Mouse (Mus musculus) liver, embryonic 15.5 days (tissue): Measurements from ENCODE around the gene Clip2. TPM values are rescaled to one million over a fixed set of nuclear protein-coding genes. Genes with fewer than 3 reads are reported as not detected.
"Not testable (repeated sequence)": the region's sequence is repeated elsewhere in the genome, so short reads cannot be mapped to it uniquely, and the experiment has no call there.

Experiments used
- ATAC-seq: fragments of 200-750 bp; cut with Nextera tagmentation; 2 replicates; pipeline ENCODE4 v1.8.0; 2017; ENCODE audit warnings: moderate number of reproducible peaks, mild to moderate bottlenecking, moderate library complexity; ENCODE audit not compliant: insufficient read depth
- H3K27ac ChIP-seq: fragments of 300-500 bp; sonication (generic); replicated peaks from 2 replicates; pipeline ENCODE4 v1.5.1; 2015; ENCODE audit warnings: mild to moderate bottlenecking, inconsistent platforms
- H3K27me3 ChIP-seq: fragments of 300-500 bp; sonication (generic); 2 replicates; pipeline ENCODE4 v1.6.1; 2015; ENCODE audit warnings: mild to moderate bottlenecking, inconsistent platforms
- H3K36me3 ChIP-seq: fragments of 300-500 bp; sonication (generic); replicated peaks from 2 replicates; pipeline ENCODE4 v1.6.1; 2015; ENCODE audit warnings: moderate library complexity, mild to moderate bottlenecking, inconsistent platforms
- H3K4me1 ChIP-seq: fragments of 300-500 bp; sonication (generic); replicated peaks from 2 replicates; pipeline ENCODE4 v1.6.1; 2015; ENCODE audit warnings: inconsistent platforms
- H3K4me2 ChIP-seq: fragments of 300-500 bp; sonication (generic); 2 replicates; pipeline ENCODE4 v1.6.1; 2015; ENCODE audit warnings: moderate library complexity, mild to moderate bottlenecking, inconsistent platforms
- H3K4me3 ChIP-seq: fragments of 300-500 bp; sonication (generic); replicated peaks from 2 replicates; pipeline ENCODE4 v1.5.1; 2015; ENCODE audit warnings: mild to moderate bottlenecking, inconsistent platforms
- H3K9ac ChIP-seq: fragments of 300-500 bp; sonication (generic); 2 replicates; pipeline ENCODE4 v1.6.1; 2015; ENCODE audit warnings: moderate library complexity, mild to moderate bottlenecking, inconsistent platforms
- H3K9me3 ChIP-seq: fragments of 300-500 bp; sonication (generic); replicated peaks from 2 replicates; pipeline ENCODE4 v1.6.1; 2016; ENCODE audit warnings: inconsistent platforms
- WGBS: fragments of 180-500 bp; shearing (Covaris S2); methylation state at CpG from one replicate; pipeline ENCODE4 v1.1.7; 2015; ENCODE audit warnings: mixed read lengths; ENCODE audit not compliant: insufficient replicate concordance; 5-methylcytosine and 5-hydroxymethylcytosine counted together
- polyA plus RNA-seq: library from polyadenylated mRNA; unstranded; fragments of >200 nt; fragmentation: Nextera tagmentation; extraction: Ambion mirVana; gene quantifications from 2 replicates; pipeline ENCODE4 v1.2.1, GENCODE M21; 2015

Gene Clip2
- polyA plus RNA-seq, 1 experiment from 2014 or later = 0.46 TPM

DNA sequence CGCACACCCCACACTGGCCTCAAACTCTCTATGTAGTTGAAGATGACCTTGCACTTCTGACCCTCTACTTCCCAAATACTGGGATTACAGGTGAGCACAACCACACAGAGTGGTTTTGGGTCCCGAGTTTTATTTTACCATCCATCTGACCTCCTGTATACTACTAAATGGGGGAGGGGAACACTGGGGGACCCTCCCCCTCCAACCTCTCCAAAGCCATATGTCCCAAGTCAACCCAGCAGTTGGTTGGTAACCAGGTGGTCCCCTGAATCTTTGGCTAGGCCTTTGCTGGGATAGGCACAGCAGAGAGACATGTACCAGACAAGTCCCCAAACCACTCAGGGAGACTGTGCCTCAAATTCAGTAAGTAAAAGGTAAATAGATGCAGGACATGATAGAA lies 94.9 kb downstream of the Clip2 start:
- peaks cover 36% of the 10 kb centered on the region for H3K4me1 ChIP-seq
- H3K27ac ChIP-seq = no peak overlapping the region
- no peaks in the 10 kb centered on the region for H3K27me3 ChIP-seq
- no peak overlapping the region for H3K9ac ChIP-seq
- ATAC-seq = no peak
- WGBS = 69% methylated on average over 2 of the region's 2 CpGs
- H3K4me2 ChIP-seq = no peak overlapping the region
- no peaks in the 10 kb centered on the region for H3K9me3 ChIP-seq
- H3K4me3 ChIP-seq = no peak overlapping the region
- H3K36me3 ChIP-seq = no peaks in the 10 kb centered on the region

DNA sequence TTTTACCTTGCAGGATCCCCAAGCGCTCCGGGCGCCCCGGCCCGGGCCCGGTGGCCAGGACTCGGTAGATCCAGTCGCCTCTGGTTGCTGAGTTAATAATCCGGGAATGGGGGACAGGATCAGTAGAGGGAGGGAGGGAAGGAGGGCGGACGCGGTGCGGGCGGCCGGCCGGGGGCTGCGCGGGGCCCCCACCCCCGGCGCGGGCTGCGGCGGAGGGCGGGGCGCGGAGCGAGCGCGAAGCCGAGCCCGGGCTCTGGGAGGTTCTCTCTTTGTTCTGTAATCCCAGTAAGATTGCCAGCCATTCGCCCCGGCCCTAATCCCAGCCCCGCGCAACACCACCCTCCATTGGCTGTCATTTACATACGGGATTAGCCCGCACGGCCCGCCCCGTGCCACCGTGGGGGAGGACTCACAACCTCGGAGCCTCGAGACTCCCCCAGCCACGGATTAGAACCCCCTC lies 95.7 kb downstream of the Clip2 start, which contains the start of gene Gtf2ird1:
Gene Gtf2ird1, minus strand, starts transcription at position 214 of the 460 bp plus-strand sequence.
- H3K4me1 ChIP-seq = peaks cover 36% of the 10 kb centered on the region
- 2% methylated on average over 43 of the region's 44 CpGs for WGBS
- 0 out of 2 replicates have a peak, but pooled peaks cover 5% of the 10 kb centered on the region for H3K36me3 ChIP-seq
- peak within 1 kb of the TSS; percentile 70 for H3K4me3 ChIP-seq
- peak; percentile 78 for ATAC-seq
- H3K27me3 ChIP-seq = no peaks in the 10 kb centered on the region
- H3K4me2 ChIP-seq = peak within 1 kb of the TSS; percentile 89
- H3K27ac ChIP-seq = peak within 1 kb of the TSS; percentile 67
- H3K9ac ChIP-seq = peak within 1 kb of the TSS; percentile 69
- H3K9me3 ChIP-seq = no peaks in the 10 kb centered on the region

DNA sequence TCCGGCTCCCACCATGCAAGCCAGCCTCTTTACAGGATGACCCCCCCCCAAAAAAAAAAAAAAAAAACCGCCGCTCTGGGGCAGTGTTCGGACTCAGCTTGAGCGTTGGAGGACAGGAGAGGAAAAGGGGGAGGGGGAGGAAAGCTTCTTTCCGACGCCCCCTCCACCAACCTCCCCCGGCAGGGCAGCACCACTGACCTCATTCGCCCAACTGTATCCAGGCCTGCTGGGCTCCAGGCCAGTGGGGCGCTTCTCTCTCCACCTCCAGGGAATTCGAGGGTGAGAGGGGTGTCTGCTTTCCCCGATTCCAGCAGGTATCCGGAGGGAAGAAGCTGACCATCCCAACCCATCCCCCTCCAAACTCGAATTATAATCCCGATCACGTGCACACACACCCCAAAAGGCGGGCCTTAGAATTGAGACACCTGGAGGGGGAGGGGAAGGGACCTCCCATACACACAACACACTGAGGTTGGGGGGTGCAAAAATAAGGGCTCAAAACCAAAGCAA lies 96.3 kb downstream of the Clip2 start:
- under 1% methylated on average over 17 of the region's 17 CpGs for WGBS
- ATAC-seq = peak; percentile 65
- Histone ChIP-seq H3K36me3 (0 out of 2 replicates have a peak, but pooled peaks cover 5% of the 10 kb centered on the region), H3K9me3 (no peaks in the 10 kb centered on the region), H3K27me3 (no peaks in the 10 kb centered on the region), H3K9ac (peak overlapping the region; percentile 69), H3K27ac (peak overlapping the region; percentile 67; the same call in 1 of the 2 replicates), H3K4me2 (peak overlapping the region; percentile 89), H3K4me1 (peaks cover 36% of the 10 kb centered on the region), H3K4me3 (peak overlapping the region; percentile 70)

DNA sequence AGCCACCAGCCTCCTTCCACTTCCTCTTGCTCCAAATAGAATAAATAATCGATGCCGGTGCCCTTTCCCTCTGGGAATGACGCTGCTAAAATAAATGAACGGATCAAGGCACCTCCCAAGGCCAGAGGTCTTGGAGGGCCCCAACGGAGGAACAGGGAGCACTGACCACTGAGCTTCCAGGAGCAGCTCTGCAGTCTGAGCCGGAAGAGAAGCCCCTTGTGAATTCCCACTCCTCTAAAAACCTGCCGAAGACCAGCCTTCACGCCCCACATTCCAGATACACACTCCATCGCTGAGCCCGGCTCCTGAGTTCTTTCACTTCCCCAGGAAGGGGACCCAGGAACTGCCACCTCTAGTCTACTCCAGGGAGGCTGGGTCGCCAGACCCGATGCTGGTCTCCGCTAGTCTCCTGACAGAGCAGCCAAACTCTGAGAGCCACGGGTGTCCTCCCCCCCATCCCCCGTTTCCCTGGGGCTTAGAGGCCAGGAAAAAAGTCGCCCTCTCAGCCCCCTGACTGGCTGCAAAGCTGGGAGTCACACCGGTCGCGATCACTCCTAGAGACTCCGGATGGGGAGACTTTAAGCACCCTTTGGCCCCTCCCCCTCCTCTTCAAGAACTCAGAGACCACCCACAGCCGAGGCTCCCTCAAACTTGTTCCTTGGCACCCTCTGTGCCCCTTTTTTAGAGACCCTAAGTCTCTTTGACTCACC lies 96.9 kb downstream of the Clip2 start:
- Histone ChIP-seq H3K4me2 (peak overlapping the region; percentile 89), H3K27ac (no peak overlapping the region), H3K27me3 (no peaks in the 10 kb centered on the region), H3K4me1 (peaks cover 36% of the 10 kb centered on the region), H3K4me3 (peak overlapping the region; percentile 70), H3K9me3 (no peaks in the 10 kb centered on the region), H3K36me3 (0 out of 2 replicates have a peak, but pooled peaks cover 5% of the 10 kb centered on the region), H3K9ac (peak overlapping the region; percentile 69)
- no peak for ATAC-seq
- 3% methylated on average over 21 of the region's 21 CpGs for WGBS

DNA sequence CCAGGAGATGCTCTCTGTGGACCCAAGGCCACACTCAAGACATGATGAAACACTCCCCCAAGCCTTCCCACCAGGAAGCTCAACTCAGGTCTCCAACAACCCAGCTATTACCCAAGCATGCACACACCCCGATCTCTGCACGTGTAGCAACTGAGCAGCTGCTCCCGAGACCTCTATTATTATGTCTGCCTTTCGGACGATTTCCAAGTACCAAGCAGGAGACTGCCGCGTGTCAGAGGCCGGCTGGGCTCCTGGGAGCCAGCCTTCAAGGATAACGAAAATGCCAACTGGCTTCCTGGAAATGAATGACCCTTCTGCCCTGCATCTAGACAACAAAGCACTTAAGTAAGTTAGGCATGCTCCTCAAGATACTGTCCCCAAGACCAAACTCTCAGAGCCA lies 97.8 kb downstream of the Clip2 start:
- no peaks in the 10 kb centered on the region for H3K27me3 ChIP-seq
- no peak overlapping the region for H3K4me3 ChIP-seq
- 0 out of 2 replicates have a peak, but pooled peaks cover 5% of the 10 kb centered on the region for H3K36me3 ChIP-seq
- peak overlapping the region; percentile 89; the same call in 1 of the 2 replicates for H3K4me2 ChIP-seq
- 78% methylated on average over 9 of the region's 9 CpGs for WGBS
- H3K4me1 ChIP-seq = peaks cover 36% of the 10 kb centered on the region
- no peak overlapping the region for H3K27ac ChIP-seq
- ATAC-seq = no peak
- H3K9me3 ChIP-seq = no peaks in the 10 kb centered on the region
- H3K9ac ChIP-seq = no peak overlapping the region

DNA sequence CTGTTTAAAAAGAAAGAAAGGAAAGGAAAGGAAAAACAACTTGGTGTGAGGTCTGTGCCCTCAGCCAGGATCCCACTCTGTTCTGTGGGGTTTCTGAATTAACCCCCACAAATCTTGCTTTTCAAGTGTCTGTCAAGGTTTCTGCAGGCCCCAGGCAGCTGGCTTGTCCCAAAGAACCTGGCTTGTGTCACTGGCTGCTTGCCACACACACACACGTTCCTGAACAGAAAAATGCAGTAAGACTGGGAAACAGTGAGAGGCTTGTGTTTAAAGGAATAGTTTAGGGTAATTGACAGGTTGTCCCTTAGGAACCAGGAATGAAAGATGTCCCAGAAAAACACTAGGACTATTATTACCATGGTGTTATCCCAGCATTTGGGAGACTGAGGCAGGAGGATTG lies 98.7 kb downstream of the Clip2 start:
- 0 out of 2 replicates have a peak, but pooled peaks cover 5% of the 10 kb centered on the region for H3K36me3 ChIP-seq
- WGBS = 57% methylated on average over 1 of the region's 1 CpGs

DNA sequence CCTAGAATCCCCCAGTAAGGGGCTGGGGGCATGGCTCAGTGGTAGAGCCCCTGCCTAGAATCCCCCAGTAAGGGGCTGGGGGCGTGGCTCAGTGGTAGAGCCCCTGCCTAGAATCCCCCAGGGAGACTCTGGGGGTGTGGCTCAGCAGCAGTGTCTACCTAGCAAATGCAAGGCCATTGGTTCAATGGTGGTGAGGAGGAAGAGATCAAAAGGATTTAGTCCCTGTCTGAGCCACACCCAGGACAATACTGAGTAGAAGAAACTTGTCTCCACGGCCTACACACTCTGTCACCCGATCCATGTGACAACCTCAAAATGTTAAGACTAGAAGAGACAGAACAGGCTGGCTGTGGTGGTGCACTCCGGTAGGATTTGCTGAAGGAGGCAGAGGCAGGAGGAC lies 105.5 kb downstream of the Clip2 start:
- H3K27ac ChIP-seq, ATAC-seq, H3K27me3 ChIP-seq, H3K36me3 ChIP-seq, H3K9me3 ChIP-seq, H3K4me2 ChIP-seq, H3K4me1 ChIP-seq, H3K9ac ChIP-seq, H3K4me3 ChIP-seq: not testable (repeated sequence)
- WGBS = 76% methylated on average over 4 of the region's 4 CpGs

More for the DNA sequence above, 98.7 kb downstream of the Clip2 start:
- H3K27ac ChIP-seq = no peak overlapping the region
- no peak overlapping the region for H3K4me3 ChIP-seq
- no peak for ATAC-seq
- H3K9ac ChIP-seq = no peak overlapping the region
- no peak overlapping the region for H3K4me2 ChIP-seq
- H3K9me3 ChIP-seq = no peaks in the 10 kb centered on the region
- peaks cover 36% of the 10 kb centered on the region for H3K4me1 ChIP-seq
- no peaks in the 10 kb centered on the region for H3K27me3 ChIP-seq

DNA sequence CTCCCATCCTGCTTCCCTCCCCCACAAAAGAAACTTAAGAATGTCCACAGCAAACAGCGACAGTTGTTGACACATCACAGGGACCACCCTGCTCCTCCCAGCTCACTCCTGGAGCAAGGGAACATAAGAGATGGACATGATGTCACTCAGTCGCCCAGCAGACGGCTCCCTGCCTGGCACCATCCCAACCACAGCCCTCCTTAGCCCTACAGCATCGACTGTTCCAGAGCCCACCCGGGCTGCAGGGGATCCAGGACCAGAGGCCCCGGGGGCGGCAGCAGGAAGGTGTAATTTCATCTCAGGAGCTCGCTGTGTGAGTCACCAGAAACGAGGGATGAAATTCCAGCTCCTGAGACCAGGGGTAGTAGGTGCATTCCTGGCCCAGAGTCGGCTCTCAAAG lies 106.3 kb downstream of the Clip2 start:
- H3K4me1 ChIP-seq = no peaks in the 10 kb centered on the region
- 55% methylated on average over 10 of the region's 10 CpGs for WGBS
- no peak for ATAC-seq
- no peak overlapping the region for H3K9ac ChIP-seq
- H3K4me2 ChIP-seq = no peak overlapping the region
- no peaks in the 10 kb centered on the region for H3K36me3 ChIP-seq
- H3K27me3 ChIP-seq = no peaks in the 10 kb centered on the region
- no peak overlapping the region for H3K4me3 ChIP-seq
- H3K9me3 ChIP-seq = no peaks in the 10 kb centered on the region
- H3K27ac ChIP-seq = no peak overlapping the region

DNA sequence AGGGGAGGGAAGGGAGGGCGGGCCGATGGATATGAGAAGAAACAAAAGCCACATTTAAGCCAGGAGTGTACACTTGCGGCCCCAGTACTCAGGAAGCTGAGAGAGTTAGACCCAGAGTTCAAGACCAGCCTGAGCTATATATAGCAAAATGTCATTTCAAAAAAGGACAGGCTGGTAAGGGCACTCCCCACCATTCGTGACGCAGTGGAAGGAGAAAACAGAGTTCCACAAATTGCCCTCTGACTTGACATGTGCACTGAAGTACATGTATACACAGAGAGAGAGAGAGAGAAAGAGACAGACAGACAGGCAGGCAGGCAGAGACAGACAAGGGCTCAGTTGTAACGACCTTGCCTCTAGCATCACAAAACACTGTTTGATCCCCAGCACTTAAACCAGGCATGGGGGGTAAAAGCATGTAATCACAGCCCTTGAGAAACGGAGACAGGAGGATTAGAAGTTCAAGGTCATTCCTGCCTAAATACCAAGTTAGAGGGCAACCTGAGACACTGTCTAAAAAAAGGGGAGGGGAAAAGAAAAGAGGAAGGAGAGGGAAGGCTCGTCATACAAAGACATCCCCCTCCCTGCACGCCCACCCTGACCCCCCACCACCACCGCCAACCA lies 106.9 kb downstream of the Clip2 start:
- Histone ChIP-seq H3K27ac (no peak overlapping the region), H3K9me3 (no peaks in the 10 kb centered on the region), H3K9ac (no peak overlapping the region), H3K4me2 (no peak overlapping the region), H3K4me1 (no peaks in the 10 kb centered on the region), H3K36me3 (no peaks in the 10 kb centered on the region), H3K27me3 (no peaks in the 10 kb centered on the region), H3K4me3 (no peak overlapping the region)
- WGBS = 35% methylated on average over 10 of the region's 10 CpGs
- no peak for ATAC-seq

DNA sequence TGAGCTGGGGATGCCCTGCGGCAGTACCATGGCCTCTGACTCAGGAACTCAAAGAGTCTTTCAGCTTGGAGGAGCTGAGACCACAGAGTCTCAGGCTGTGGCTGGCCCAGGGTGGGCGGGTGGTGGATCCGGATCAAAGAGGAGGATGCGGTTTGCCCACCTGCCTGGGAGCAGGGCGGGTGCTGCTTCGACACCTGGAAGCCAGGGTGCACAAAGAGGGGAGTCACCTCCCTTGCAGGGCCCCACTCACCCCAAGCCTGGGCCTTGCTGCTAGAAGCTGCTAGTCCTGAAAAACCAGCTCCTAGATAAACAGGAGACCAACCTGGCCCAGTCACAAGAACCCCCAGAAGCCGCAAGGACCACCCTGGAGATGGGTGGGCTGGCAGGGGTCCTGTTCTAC lies 107.8 kb downstream of the Clip2 start:
- Histone ChIP-seq H3K27ac (no peak overlapping the region), H3K4me3 (no peak overlapping the region), H3K27me3 (no peaks in the 10 kb centered on the region), H3K4me1 (peaks cover 3% of the 10 kb centered on the region; the same call in 1 of the 2 replicates), H3K9me3 (no peaks in the 10 kb centered on the region), H3K9ac (no peak overlapping the region), H3K4me2 (no peak overlapping the region), H3K36me3 (no peaks in the 10 kb centered on the region)
- ATAC-seq = no peak
- WGBS = 75% methylated on average over 7 of the region's 7 CpGs

DNA sequence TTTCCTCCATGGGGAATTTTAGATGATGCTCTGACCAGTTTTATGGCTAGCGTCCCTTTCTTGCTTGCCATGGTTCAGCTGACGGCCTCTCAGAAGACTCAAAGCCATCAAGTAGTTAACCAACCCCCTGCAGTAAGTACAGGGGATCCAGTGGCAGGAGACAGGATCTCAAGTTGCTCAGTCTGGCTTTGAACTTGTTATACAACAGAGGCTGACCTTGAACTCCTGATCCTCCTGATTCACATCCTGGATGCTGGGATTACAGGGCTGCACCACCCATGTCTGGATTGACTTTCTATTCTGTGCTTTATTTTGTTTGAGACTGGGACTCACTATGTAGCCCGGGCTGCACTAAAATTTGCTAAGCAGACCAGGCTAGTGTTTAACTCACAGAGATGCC lies 110.2 kb downstream of the Clip2 start:
- Histone ChIP-seq H3K27ac (no peak overlapping the region), H3K9me3 (no peaks in the 10 kb centered on the region), H3K4me3 (no peak overlapping the region), H3K9ac (no peak overlapping the region), H3K4me2 (no peak overlapping the region), H3K4me1 (peaks cover 21% of the 10 kb centered on the region; the same call in 1 of the 2 replicates), H3K27me3 (no peaks in the 10 kb centered on the region), H3K36me3 (no peaks in the 10 kb centered on the region)
- ATAC-seq = no peak
- WGBS = 70% methylated on average over 3 of the region's 3 CpGs
